Mouse (Mus musculus) kidney, postnatal 25 days (tissue): ENCODE results near the gene Shisa9.
"Not testable (repeated sequence)": the region's sequence is repeated elsewhere in the genome, so short reads cannot be mapped to it uniquely, and the experiment has no call there.

ENCODE experiments used
- DNase-seq, 2 experiments: peaks; one replicate each; pipeline ENCODE4 v3.0.0; 2021; ENCODE audit warnings: mixed read lengths in 2 of 2

Shisa9 gene

DNA sequence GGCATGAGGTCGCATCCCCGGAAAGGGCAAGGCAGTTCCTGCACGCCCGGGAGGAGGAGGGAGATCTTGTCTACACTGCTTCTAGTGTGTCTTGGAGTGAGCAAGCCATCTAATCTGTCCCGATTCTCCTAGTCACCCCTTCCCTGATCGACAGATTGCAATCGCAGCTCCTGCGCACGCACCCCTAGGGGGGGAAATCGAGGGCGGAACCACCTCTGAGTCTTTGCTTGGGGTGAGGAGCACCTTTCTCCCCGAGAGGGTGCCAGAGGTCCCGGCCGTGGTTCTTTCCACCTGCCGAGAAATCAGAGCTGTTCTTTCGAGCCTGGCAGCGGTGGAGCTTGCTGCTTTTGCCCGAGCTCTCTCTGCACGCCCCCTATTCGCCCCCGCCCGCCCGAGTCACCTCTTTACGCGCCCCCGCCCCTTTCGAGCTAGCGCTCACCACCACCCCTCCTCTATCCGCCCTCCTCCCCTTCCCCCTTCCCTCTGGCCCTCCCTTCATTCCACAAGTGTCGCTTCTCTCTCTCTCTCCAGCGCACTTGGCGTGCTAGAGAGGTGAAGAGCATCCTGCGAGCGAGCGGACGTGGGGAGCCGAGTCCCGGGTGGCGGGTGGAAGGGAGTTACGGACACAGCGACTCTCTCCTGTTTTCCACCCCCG, at the start of gene Shisa9:
Gene Shisa9 (plus strand): TSS at position 498 of the 655 bp plus-strand sequence.
- no peak for DNase-seq

- DNase-seq, result peak; percentile 48 to 80
These were observed 43.4 kb upstream of the Shisa9 start for GRCm38 (mm10) chr16:11940477-11940876.

- DNase-seq, result no peak
These were observed 23.2 kb upstream of the Shisa9 start for GRCm38 (mm10) chr16:11960691-11961090.

- no peak for DNase-seq
These were observed 17.9 kb upstream of the Shisa9 start for GRCm38 (mm10) chr16:11966041-11966440.

GRCm38 (mm10) chr16:11966810-11967209, 17.1 kb upstream of the Shisa9 start:
- DNase-seq, result not testable (repeated sequence)

DNA sequence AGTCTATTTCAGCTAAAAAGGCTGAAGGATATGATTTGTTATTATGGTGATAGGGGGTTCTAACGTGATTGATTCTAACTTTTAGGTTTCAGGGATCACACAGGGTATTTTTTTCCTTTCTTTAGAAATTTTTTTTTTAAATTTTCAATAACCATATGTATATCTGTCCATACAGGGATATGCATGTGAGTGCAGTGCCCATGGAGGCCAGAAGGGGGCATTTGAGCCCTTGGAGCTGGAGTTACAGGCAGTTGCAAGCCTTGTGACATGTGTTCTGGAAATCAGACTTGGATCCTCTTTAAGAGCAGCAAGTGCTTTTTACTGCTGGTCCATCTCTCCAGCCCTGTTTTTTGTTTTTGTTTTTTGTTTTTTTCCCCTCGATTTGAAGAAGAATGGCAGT, 16.3 kb upstream of the Shisa9 start:
- DNase-seq, result no peak

- DNase-seq, result no peak
These were observed 10.2 kb upstream of the Shisa9 start for GRCm38 (mm10) chr16:11973707-11974106.

- no peak for DNase-seq
These were observed 7.2 kb upstream of the Shisa9 start for GRCm38 (mm10) chr16:11976737-11977136.

- DNase-seq, result peak; percentile 40 to 48
These were observed 3.1 kb upstream of the Shisa9 start for GRCm38 (mm10) chr16:11980764-11981163.

DNA sequence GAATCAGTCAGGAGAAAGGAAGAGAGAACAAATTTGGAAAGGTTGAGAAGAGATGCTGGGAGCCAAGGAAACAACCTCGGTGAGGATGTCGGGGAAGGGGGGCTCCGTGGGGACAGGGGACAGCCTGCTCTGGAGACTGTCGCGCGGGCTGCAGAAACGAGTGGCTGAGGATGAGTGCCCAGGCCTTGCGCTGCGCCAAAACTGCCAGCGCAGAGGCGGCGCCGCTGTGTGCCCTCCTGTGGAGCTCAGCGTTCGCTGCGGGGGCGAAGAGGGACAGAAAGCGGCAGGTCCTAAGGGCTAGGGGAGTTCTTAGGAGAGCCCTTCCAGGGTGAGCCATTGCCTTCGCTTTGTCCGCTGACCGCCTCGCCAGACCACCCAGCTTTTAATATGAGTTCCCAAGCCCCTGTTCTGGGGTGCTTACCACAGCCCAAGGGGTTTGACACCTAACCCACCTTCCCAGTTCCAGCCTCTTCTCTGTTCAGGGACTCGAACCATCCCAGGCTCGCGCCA, 752 bp upstream of the Shisa9 start:
- no peak for DNase-seq

DNA sequence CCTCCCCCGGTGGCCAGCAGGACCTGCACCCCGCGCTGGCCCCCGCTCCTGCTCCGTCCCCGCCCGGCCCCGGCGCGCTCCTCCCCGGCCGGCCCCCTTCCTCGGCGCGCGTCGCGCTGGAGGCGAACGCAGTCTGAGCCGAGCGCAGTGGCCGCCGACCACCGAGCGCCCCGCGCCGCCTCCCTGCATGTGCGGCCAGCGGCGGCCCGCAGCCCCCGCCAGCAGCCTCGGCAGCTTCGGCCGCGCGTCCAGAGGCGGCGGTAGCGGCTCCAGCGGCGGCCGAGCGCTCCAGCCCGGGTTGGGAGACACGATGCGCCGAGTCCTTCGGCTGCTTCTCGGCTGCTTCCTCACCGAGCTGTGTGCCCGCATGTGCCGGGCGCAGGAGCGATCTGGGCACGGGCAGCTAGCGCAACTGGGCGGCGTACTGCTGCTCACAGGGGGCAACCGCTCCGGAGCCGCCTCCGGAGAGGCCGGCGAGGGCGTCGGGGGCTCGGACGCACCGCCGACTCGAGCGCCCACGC, 418 bp downstream of the Shisa9 start:
- DNase-seq, result no peak

- DNase-seq, result no peak
These were observed 3.1 kb downstream of the Shisa9 start for GRCm38 (mm10) chr16:11987056-11987455.

DNA sequence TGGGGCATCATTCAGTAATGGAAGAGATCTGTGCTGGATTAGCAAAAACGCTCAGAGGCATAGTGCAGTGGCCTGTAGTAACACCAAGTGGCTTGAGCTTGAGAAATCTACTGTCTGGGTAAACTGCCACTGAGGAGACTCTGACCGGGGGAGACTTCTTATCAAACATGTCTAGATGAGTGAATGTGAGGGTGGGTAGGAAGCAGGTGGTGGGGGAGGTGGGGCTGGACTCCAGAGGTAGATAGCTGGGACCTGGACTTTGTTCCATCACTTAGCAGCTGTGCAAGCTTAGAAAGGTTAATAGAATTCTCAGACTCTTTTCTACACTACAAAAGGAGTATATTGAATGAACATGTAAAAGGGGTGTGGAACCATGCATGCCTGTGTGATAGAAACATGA, 21.3 kb downstream of the Shisa9 start:
- no peak for DNase-seq

DNA sequence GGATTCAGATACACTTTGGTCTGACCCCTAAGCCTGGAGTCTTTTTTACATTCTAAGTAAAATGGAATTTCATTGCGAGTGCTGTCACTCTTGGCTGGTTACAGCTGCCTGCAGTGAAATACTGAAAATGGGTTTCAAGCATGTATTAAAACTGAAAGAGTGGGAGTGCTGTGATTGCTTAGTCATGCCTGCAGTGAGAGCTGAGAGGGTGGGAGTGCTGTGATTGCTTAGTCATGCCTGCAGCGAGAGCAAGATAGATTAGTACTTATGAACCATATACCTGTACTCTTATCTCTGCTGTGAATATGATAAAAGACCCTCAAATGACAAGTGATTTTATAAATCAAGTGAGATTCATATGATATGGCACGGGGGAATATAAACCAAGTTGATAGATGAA, 26.2 kb downstream of the Shisa9 start:
- DNase-seq, result no peak

DNA sequence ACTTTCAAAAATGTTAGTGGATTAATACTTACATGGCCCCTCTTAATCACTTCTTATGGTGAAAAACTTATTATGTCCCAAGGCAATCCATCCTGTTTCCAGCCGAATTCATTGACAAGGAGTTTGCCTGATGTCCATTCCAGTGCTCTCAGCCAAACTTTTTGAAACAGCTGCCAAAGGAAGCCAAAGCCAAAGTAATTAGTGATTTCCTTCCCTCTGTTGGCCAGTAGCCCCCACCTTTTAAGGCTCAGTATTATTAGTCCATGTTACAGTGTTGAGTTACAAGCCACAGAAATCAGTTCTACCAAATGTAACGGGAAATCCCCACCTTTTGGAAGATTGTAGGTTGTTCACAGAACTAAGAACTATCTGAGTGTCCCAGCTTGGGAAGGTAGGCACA, 28.8 kb downstream of the Shisa9 start:
- DNase-seq, result no peak

GRCm38 (mm10) chr16:12014523-12014922, 30.6 kb downstream of the Shisa9 start:
- DNase-seq, result no peak

- DNase-seq, result peak in 1 of 2 experiments; percentile 31
These were observed 34.2 kb downstream of the Shisa9 start for GRCm38 (mm10) chr16:12017921-12018618.

DNA sequence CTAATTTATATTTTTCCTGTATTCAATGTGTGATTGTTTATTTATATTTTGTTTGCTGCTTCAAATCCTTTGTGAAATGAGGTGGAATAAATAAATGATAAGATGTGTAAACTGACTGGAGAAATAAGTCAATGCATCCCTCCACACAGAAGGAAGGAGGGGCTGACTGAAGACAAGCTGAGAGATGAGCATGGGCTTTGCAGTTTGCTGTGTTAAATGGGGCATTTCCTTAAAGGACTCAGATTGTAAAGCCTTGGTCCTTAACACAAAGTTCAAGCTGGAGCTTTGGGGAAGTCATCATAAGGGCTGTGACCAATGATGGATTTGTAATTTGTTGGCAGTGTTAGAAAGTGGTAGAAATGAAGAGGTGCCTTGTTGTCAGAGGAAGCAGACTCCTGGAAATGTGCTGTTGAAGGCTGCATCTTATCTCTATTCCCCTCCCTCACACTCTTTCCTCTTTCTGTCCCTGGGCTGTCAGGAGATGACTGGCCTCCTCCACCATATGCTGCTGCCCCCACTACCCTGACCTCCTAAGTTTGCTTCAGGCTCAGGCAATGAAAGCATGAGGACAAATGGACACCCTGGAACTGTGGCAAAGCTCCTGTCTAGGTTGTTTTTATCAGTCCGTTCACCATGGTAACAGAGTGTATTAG, 36.3 kb downstream of the Shisa9 start:
- DNase-seq, result no peak

- no peak for DNase-seq
These were observed 48.5 kb downstream of the Shisa9 start for GRCm38 (mm10) chr16:12032441-12032840.

- DNase-seq, result no peak
These were observed 51.0 kb downstream of the Shisa9 start for GRCm38 (mm10) chr16:12034868-12035267.

- DNase-seq, result no peak
These were observed 51.7 kb downstream of the Shisa9 start for GRCm38 (mm10) chr16:12035626-12036025.

DNA sequence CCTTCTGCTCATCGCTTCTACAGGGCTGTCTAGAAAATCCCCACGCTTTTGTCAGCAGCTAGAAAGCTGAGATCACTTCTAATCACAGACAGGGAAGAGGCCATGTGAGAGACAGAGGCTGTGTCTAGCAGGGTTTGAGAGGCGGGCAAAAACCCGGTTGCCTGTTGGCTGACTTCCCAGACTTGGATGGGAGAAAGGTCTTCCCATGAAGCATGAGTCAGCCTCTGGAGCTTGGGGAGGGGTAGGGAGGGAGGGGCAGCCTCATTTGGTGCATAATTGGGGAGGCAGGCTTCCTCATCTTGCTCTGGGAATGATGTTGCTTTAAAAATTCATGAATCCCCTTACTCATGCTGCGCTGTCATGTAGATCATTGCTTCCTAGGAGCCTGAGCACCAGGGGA, 57.0 kb downstream of the Shisa9 start:
- DNase-seq, result peak in 1 of 2 experiments; percentile 16

- DNase-seq, result no peak
These were observed 68.1 kb downstream of the Shisa9 start for GRCm38 (mm10) chr16:12052051-12052450.

DNA sequence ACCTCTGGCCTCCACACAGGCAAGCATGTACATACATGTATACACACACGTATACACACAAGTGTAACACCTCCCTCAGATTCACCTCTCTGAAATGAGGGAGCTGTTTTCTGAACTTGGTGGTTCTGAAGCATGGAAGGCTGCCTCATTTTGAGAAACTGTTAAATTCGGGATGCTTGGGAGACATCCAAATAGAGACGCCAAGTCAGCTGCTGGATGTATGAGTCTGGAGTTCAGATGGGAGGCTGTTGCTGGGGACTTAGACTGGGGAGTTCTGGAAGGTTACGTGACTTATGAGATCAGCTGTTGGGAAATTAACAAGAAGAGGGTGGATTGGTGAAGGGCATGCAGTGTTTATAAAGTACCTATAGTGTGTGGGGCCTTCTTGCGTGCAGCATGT, 88.7 kb downstream of the Shisa9 start:
- no peak for DNase-seq
